Mouse (Mus musculus) Patski (cell line): ENCODE measurements around the gene Wdr73. TPM values are rescaled to one million over a fixed set of nuclear protein-coding genes. Genes with fewer than 3 reads are reported as not detected.

Source experiments
- ATAC-seq: fragments of 100-300 bp; one replicate; pipeline ENCODE4 v1.8.0; 2021
- CTCF ChIA-PET: fragments of 350-600 bp; sonication (Branson Sonifier 250); formaldehyde crosslinking; loops from one replicate; lab custom pipeline; 2022; ENCODE audit warnings: inconsistent platforms; lab: Charles Lee
- POLR2A ChIA-PET: fragments of 350-600 bp; sonication (Branson Sonifier 250); formaldehyde crosslinking; loops from one replicate; lab custom pipeline; 2022; ENCODE audit warnings: antibody characterized with exemption, inconsistent platforms; lab: Charles Lee
- DNase-seq: peaks from one replicate; pipeline ENCODE4 v3.0.0-alpha.2; 2011; ENCODE audit warnings: low read depth, low spot score
- H3K27me3 ChIP-seq: fragments of 371-371 bp; one replicate; pipeline ENCODE4 v1.5.1; 2021
- CTCF ChIP-seq: fragments of 100-300 bp; IDR thresholded peaks from one replicate; pipeline ENCODE4 v1.5.1; 2021
- in situ Hi-C: fragments of 300-500 bp; cut with MboI; formaldehyde crosslinking; loops from 3 replicates; pipeline ENCODE4 v1.11.1; 2018; ENCODE audit warnings: low pct_unique_long_range_greater_than_20kb, mixed read lengths
- polyA plus RNA-seq: library from polyadenylated mRNA; unstranded; gene quantifications from one replicate; pipeline ENCODE4 v1.2.3, GENCODE M21; 2021

Wdr73 gene
- polyA plus RNA-seq, 1 experiment from 2014 or later, result 31.4 TPM

- DNase-seq (no peak), ATAC-seq (no peak)
- CTCF ChIA-PET, result interaction anchor here (1.7 kb wide), 1 partner anchor 104 kb away, joined by 4 read pairs; no protein-coding TSS in a partner anchor
- in situ Hi-C loops, result loop anchor here (5.0 to 25.0 kb wide), 2 partner anchors 42 to 457 kb away; partner anchors contain the start of gene Fes
- no peaks in the 10 kb centered on the region for H3K27me3 ChIP-seq
- POLR2A ChIA-PET, result no interaction called here
- TF ChIP-seq CTCF, result no peak
Observed at GRCm38 (mm10) chr7:80844691-80845090, 56.4 kb downstream of the Wdr73 start.

GRCm38 (mm10) chr7:80843910-80844640 lies 57.0 kb downstream of the Wdr73 start:
- no peaks in the 10 kb centered on the region for H3K27me3 ChIP-seq
- ChIA-PET POLR2A (no interaction called here), CTCF (interaction anchor here (1.7 kb wide), 1 partner anchor 103 kb away, joined by 4 read pairs; no protein-coding TSS in a partner anchor)
- ATAC-seq (no peak), DNase-seq (no peak)
- in situ Hi-C loops, result loop anchor here (5.0 to 25.0 kb wide), 2 partner anchors 42 to 457 kb away; partner anchors contain the start of gene Fes
- TF ChIP-seq CTCF, result no peak

DNA sequence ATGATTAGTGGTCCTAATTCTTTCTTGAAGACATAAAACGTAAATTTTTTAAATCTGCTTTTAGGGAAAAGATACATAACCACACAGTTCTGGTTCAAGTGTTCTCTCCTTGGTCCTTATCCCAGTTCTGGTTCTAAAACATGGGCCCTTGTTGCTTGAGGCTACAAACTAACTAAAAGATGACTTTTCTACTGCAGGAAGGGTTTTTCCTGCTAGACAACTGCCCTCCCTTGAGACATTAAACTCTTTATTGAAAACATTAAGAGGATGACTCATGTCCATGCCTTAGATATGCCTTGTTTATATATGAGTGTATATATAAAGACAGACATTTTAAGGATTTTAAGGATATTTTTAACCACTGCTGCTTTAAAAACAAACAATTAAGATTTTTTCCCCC lies 57.9 kb downstream of the Wdr73 start:
- CTCF ChIA-PET, result interaction anchor here (1.7 kb wide), 1 partner anchor 102 kb away, joined by 4 read pairs; no protein-coding TSS in a partner anchor

DNA sequence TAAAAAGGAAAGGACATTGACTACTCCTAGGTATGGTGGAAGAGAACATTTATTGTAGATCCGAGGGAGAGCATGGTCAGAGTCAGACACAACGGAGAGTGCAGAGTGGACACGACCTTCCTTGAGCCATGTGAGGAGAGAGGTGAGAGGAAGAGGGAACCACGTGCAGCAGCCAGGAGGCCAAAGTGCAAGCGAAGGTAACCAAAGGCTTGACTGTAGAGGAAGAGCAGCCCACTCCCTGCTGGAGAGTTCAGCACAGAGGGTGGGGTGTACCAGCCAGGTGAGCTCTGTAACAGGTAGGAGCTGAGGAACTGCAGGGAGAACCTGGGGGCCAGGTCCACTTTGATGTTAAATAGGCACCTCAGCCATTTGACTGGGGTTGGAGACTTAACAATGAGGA lies 58.9 kb downstream of the Wdr73 start:
- no peak for DNase-seq
- H3K27me3 ChIP-seq, result no peaks in the 10 kb centered on the region
- no peak for ATAC-seq
- no peak for TF ChIP-seq CTCF
- in situ Hi-C loops, result loop anchor here (5.0 to 25.0 kb wide), 2 partner anchors 40 to 455 kb away; partner anchors contain the start of gene Fes
- ChIA-PET POLR2A (no interaction called here), CTCF (no interaction called here)

More for the DNA sequence above, 57.9 kb downstream of the Wdr73 start:
- in situ Hi-C loops, result loop anchor here (5.0 to 25.0 kb wide), 2 partner anchors 41 to 456 kb away; partner anchors contain the start of gene Fes
- no peak for TF ChIP-seq CTCF
- POLR2A ChIA-PET, result no interaction called here
- DNase-seq, result no peak
- no peaks in the 10 kb centered on the region for H3K27me3 ChIP-seq
- ATAC-seq, result no peak

- ATAC-seq (no peak), DNase-seq (no peak)
- no peak for TF ChIP-seq CTCF
- POLR2A ChIA-PET, result no interaction called here
- CTCF ChIA-PET, result interaction anchor here (1.1 to 1.7 kb wide), 3 partner anchors 8 to 100 kb away, joined by 3 to 5 read pairs (median 4); no protein-coding TSS in a partner anchor
- no peaks in the 10 kb centered on the region for H3K27me3 ChIP-seq
- in situ Hi-C loops, result loop anchor here (5.0 to 25.0 kb wide), 2 partner anchors 39 to 454 kb away; partner anchors contain the start of gene Fes
Observed at GRCm38 (mm10) chr7:80840937-80841336, 60.1 kb downstream of the Wdr73 start.

Other genes with a start within 250 kb of the Wdr73 start
- gene Crtc3, start 212.4 kb downstream of the Wdr73 start, polyA plus RNA-seq, result 25.6 TPM
- 103 TPM for gene Iqgap1, start 75.3 kb downstream of the Wdr73 start, polyA plus RNA-seq
- 20.3 TPM for gene Zscan2, start 40.3 kb downstream of the Wdr73 start, polyA plus RNA-seq
- 0.78 TPM for gene Nmb, start 3.8 kb upstream of the Wdr73 start, polyA plus RNA-seq
- gene Sec11a, start 46.5 kb upstream of the Wdr73 start, polyA plus RNA-seq, result 169 TPM
- gene Zfp592, start 92.4 kb upstream of the Wdr73 start, polyA plus RNA-seq, result 19.6 TPM
- not detected for gene Alpk3, start 156.3 kb upstream of the Wdr73 start, polyA plus RNA-seq
- not detected for gene Slc28a1, start 213.5 kb upstream of the Wdr73 start, polyA plus RNA-seq